Comparison of ENCODE assay signal across 35 mouse cellular contexts in the genomic region with DNA sequence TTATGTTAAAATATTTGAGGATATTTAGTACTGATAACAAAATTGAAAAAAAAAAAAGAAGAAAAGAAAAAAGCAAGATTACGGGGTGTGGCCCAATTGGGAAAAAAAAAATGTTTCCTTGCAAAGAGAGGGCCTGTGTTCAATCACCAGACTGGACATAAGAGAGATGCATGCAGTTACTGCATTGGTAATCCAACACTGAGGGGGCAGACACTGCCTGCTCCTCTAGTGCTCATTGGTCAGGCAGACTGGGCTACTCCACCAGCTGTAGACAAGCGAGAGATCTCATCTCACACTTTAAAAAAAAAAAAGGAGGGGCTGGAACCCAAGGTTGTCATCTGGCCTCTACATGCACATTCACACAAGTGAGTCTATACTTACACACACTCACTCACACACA.
"Had no signal": no experiment of that assay in that cellular context is flagged by ENCODE, and none has a peak within 500 bp of the region (broad histone marks: within the 10 kb centered on the region; RNA-seq: fewer than 3 reads in every experiment).

No protein-coding gene starts in this region.

- H3K9me3 ChIP-seq: heart, embryonic 10.5 days; heart, embryonic 12.5 days; heart, embryonic 13.5 days; heart, embryonic 15.5 days; hindbrain, embryonic 10.5 days; hindbrain, embryonic 12.5 days; hindbrain, embryonic 13.5 days; hindbrain, embryonic 15.5 days; intestine, embryonic 15.5 days; kidney, embryonic 15.5 days had no signal

- ATAC-seq: hindbrain, embryonic 16.5 days; hindbrain, postnatal 0 days; inflammation-experienced regulatory T-cells, adult 6 months; intestine, embryonic 15.5 days; intestine, embryonic 16.5 days; intestine, postnatal 0 days had no signal

- DNase-seq: heart, postnatal 10 days; heart, postnatal 14 days; heart, postnatal 36 days; heart, postnatal 4 days; kidney, adult 11 months; kidney, adult 18-20 months; kidney, adult 2 months; kidney, adult 8-10 months; kidney, adult 9 months; kidney, postnatal 10 days; kidney, postnatal 14 days; kidney, postnatal 25 days; kidney, postnatal 36 days; kidney, postnatal 4 days; layer of hippocampus, adult 9-11 months; layer of hippocampus, postnatal 36 days had no signal

- H3K4me3 ChIP-seq: heart, embryonic 10.5 days; heart, embryonic 12.5 days; heart, embryonic 13.5 days; heart, embryonic 15.5 days; hindbrain, embryonic 10.5 days; hindbrain, embryonic 12.5 days; hindbrain, embryonic 13.5 days; hindbrain, embryonic 15.5 days; intestine, embryonic 15.5 days; kidney, embryonic 15.5 days; layer of hippocampus, adult 2 months had no signal

- H3K4me2 ChIP-seq: heart, embryonic 11.5 days; heart, embryonic 12.5 days; heart, embryonic 13.5 days; heart, embryonic 15.5 days; hindbrain, embryonic 12.5 days; hindbrain, embryonic 13.5 days; hindbrain, embryonic 14.5 days; hindbrain, embryonic 15.5 days; intestine, embryonic 15.5 days; kidney, embryonic 15.5 days had no signal

- H3K27me3 ChIP-seq: heart, embryonic 12.5 days; heart, embryonic 13.5 days; heart, embryonic 15.5 days; hindbrain, embryonic 12.5 days; hindbrain, embryonic 13.5 days; hindbrain, embryonic 15.5 days; intestine, embryonic 15.5 days; kidney, embryonic 15.5 days had no signal

- H3K36me3 ChIP-seq: heart, embryonic 10.5 days; heart, embryonic 12.5 days; heart, embryonic 13.5 days; heart, embryonic 15.5 days; hindbrain, embryonic 10.5 days; hindbrain, embryonic 12.5 days; hindbrain, embryonic 13.5 days; hindbrain, embryonic 15.5 days; intestine, embryonic 15.5 days; kidney, embryonic 15.5 days had no signal

- H3K9ac ChIP-seq: heart, embryonic 12.5 days; heart, embryonic 13.5 days; heart, embryonic 15.5 days; hindbrain, embryonic 12.5 days; hindbrain, embryonic 13.5 days; hindbrain, embryonic 14.5 days; hindbrain, embryonic 15.5 days; intestine, embryonic 15.5 days; kidney, embryonic 15.5 days had no signal

- H3K4me1 ChIP-seq: heart, embryonic 10.5 days; heart, embryonic 12.5 days; heart, embryonic 13.5 days; heart, embryonic 15.5 days; hindbrain, embryonic 10.5 days; hindbrain, embryonic 12.5 days; hindbrain, embryonic 13.5 days; hindbrain, embryonic 15.5 days; intestine, embryonic 15.5 days; kidney, embryonic 15.5 days had no signal

- H3K27ac ChIP-seq: heart, embryonic 10.5 days; heart, embryonic 13.5 days; heart, embryonic 15.5 days; hindbrain, embryonic 10.5 days; hindbrain, embryonic 12.5 days; hindbrain, embryonic 13.5 days; hindbrain, embryonic 14.5 days; hindbrain, embryonic 15.5 days; hindbrain, postnatal 0 days; intestine, embryonic 15.5 days; kidney, embryonic 15.5 days; kidney, postnatal 0 days; layer of hippocampus, adult 2 months had no signal
